Mouse (Mus musculus) heart, adult 2 months (tissue): ENCODE data around the gene Cd101. TPM values are rescaled to one million over a fixed set of nuclear protein-coding genes. Genes with fewer than 3 reads are reported as not detected.

ENCODE experiments used
- DNase-seq, 2 experiments: peaks; one replicate each; pipeline ENCODE4 v3.0.0; 2021
- H3K27ac ChIP-seq: fragments of 200-600 bp; 2 replicates; pipeline ENCODE4 v1.8.1; 2022
- H3K27me3 ChIP-seq: fragments of 200-500 bp; 2 replicates; pipeline ENCODE4 v1.6.1; 2012; ENCODE audit warnings: mild to moderate bottlenecking, low read length, inconsistent platforms, mixed read lengths; ENCODE audit not compliant: control insufficient read depth, insufficient read depth
- H3K36me3 ChIP-seq: fragments of 200-500 bp; 2 replicates; pipeline ENCODE4 v1.6.1; 2012; ENCODE audit warnings: low read length, inconsistent platforms; ENCODE audit not compliant: control insufficient read depth, insufficient read depth
- H3K4me1 ChIP-seq: fragments of 200-500 bp; 2 replicates; pipeline ENCODE4 v1.6.1; 2011; ENCODE audit warnings: low read length; ENCODE audit not compliant: control insufficient read depth, insufficient read depth
- H3K4me3 ChIP-seq: fragments of 200-600 bp; 2 replicates; pipeline ENCODE4 v1.8.1; 2022
- H3K79me2 ChIP-seq: fragments of 200-500 bp; replicated peaks from 2 replicates; pipeline ENCODE4 v1.6.1; 2012; ENCODE audit warnings: mild to moderate bottlenecking, inconsistent platforms, low read length, moderate library complexity, mixed read lengths; ENCODE audit not compliant: control insufficient read depth, insufficient read depth
- H3K9ac ChIP-seq: fragments of 200-500 bp; 2 replicates; pipeline ENCODE4 v1.6.1; 2012; ENCODE audit warnings: low read depth, mild to moderate bottlenecking, control low read depth, inconsistent platforms, low read length, mixed read lengths
- CTCF ChIP-seq: fragments of 200-600 bp; IDR thresholded peaks from 2 replicates; pipeline ENCODE4 v1.8.1; 2022; ENCODE audit warnings: antibody characterized with exemption, mild to moderate bottlenecking, moderate library complexity
- EP300 ChIP-seq: fragments of 200-500 bp; IDR thresholded peaks from 2 replicates; pipeline ENCODE4 v1.6.1; 2011; ENCODE audit warnings: low read depth, low read length, control low read depth; ENCODE audit not compliant: insufficient read depth
- POLR2A ChIP-seq: fragments of 200-500 bp; IDR thresholded peaks from 2 replicates; pipeline ENCODE4 v1.6.1; 2011; ENCODE audit warnings: mild to moderate bottlenecking, low read depth, low read length, control low read depth; ENCODE audit not compliant: insufficient read depth
- WGBS: fragments of 180-500 bp; shearing (Covaris S2); methylation state at CpG from one replicate; pipeline ENCODE4 v1.1.7; 2018; 5-methylcytosine and 5-hydroxymethylcytosine counted together
- intact Hi-C: fragments of 180-260 bp; cut with DNase I; formaldehyde crosslinking; loops from one replicate; pipeline ENCODE4 v1.15.1; 2025
- polyA plus RNA-seq: library from polyadenylated mRNA; depleted of rRNA; stranded (reverse); fragments of >200 nt; gene quantifications from 2 replicates; pipeline ENCODE4 v1.2.3, GENCODE M21; 2012; rRNA removed
- total RNA-seq, 2 experiments: library from RNA; stranded (reverse); gene quantifications; 2 replicates each; pipeline ENCODE4 v1.2.3; 2021

Gene Cd101
- total and polyA plus RNA-seq, 3 experiments: 0.13 to 0.41 (median 0.23) TPM

GRCm38 (mm10) chr3:100954616-100955015 is 74.7 kb downstream of the Cd101 start:
- no peak overlapping the region for H3K27ac ChIP-seq
- no peaks in the 10 kb centered on the region for H3K79me2 ChIP-seq
- no peak overlapping the region for H3K4me3 ChIP-seq
- DNase-seq: no peak
- H3K36me3 ChIP-seq: no peaks in the 10 kb centered on the region
- H3K27me3 ChIP-seq: no peaks in the 10 kb centered on the region
- H3K4me1 ChIP-seq: no peaks in the 10 kb centered on the region
- intact Hi-C loops: no loop called here
- TF ChIP-seq CTCF: peak; percentile 56
- no peak for TF ChIP-seq EP300
- H3K9ac ChIP-seq: no peak overlapping the region

GRCm38 (mm10) chr3:100951531-100951930 is 77.8 kb downstream of the Cd101 start:
- DNase-seq: peak in 1 of 2 experiments; percentile 15
- intact Hi-C loops: no loop called here
- Histone ChIP-seq H3K27ac (no peak overlapping the region), H3K79me2 (no peaks in the 10 kb centered on the region), H3K9ac (no peak overlapping the region), H3K4me1 (no peaks in the 10 kb centered on the region), H3K27me3 (no peaks in the 10 kb centered on the region), H3K36me3 (no peaks in the 10 kb centered on the region), H3K4me3 (no peak overlapping the region)
- no peak for TF ChIP-seq EP300
- TF ChIP-seq POLR2A: no peak
- no peak for TF ChIP-seq CTCF
- WGBS: 83% methylated on average over 4 of the region's 4 CpGs

- Histone ChIP-seq H3K4me1 (no peaks in the 10 kb centered on the region), H3K4me3 (no peak overlapping the region), H3K79me2 (no peaks in the 10 kb centered on the region), H3K36me3 (no peaks in the 10 kb centered on the region), H3K27ac (no peak overlapping the region), H3K27me3 (no peaks in the 10 kb centered on the region), H3K9ac (no peak overlapping the region)
- TF ChIP-seq EP300 (no peak), CTCF (no peak), POLR2A (no peak)
- no peak for DNase-seq
- intact Hi-C loops: no loop called here
- 83% methylated on average over 8 of the region's 8 CpGs for WGBS
Measured at GRCm38 (mm10) chr3:100947286-100947685, 82.1 kb downstream of the Cd101 start.

Other genes with a start within 250 kb of the Cd101 start
- under 1 TPM; 0.32 to 0.44 TPM for gene Vtcn1, start 204.1 kb downstream of the Cd101 start, total RNA-seq
- gene Vtcn1, start 204.1 kb downstream of the Cd101 start, polyA plus RNA-seq: 0.41 and 0.92 TPM in 2 replicates
- 10 to 100 TPM in 1 of 2 experiments, 1 to 10 TPM in 1; 9.6 to 10.3 TPM for gene Trim45, start 107.4 kb downstream of the Cd101 start, total RNA-seq
- 2.5 and 2.7 TPM in 2 replicates for gene Trim45, start 107.4 kb downstream of the Cd101 start, polyA plus RNA-seq
- 1 to 10 TPM; 1.8 to 2.0 TPM for gene Ttf2, start 59.9 kb downstream of the Cd101 start, total RNA-seq
- 1.6 and 2.6 TPM in 2 replicates for gene Ttf2, start 59.9 kb downstream of the Cd101 start, polyA plus RNA-seq
- gene Ptgfrn, start 80.7 kb upstream of the Cd101 start, total RNA-seq: 10 to 100 TPM; 19.4 to 25.1 TPM
- gene Ptgfrn, start 80.7 kb upstream of the Cd101 start, polyA plus RNA-seq: 18.5 and 27.2 TPM in 2 replicates